In genomic region chr2:31667332-31667731, GRCm38 (mm10) we compare ENCODE assay signal across 9 mouse cellular contexts. TPM values are rescaled to one million over a fixed set of nuclear protein-coding genes. Genes with fewer than 3 reads are reported as not detected.
A peak's percentile ranks its signal among the peaks of the same experiment; 100 is the strongest.
DNase-seq lines count a peak whose midpoint lies in the region; TF ChIP-seq lines count a peak whose summit lies in the region.
"Had no signal": no experiment of that assay in that cellular context is flagged by ENCODE, and none has a peak within 500 bp of the region (broad histone marks: within the 10 kb centered on the region; RNA-seq: fewer than 3 reads in every experiment).

No protein-coding gene starts in this region.

- H3K27me3 ChIP-seq in limb, embryonic 10.5 days (ENCODE audit: low read depth, poor library complexity, severe bottlenecking) = peaks cover 14% of the 10 kb centered on the region; the same call in 1 of the 2 replicates
- H3K27me3 ChIP-seq: limb, embryonic 15.5 days had no signal

- TF ChIP-seq CTCF in layer of hippocampus, adult 2 months (conservative IDR thresholded peaks at IDR 0.05) = peak; percentile 55

- no peak overlapping the region for H3K27ac ChIP-seq in layer of hippocampus, adult 2 months
- H3K27ac ChIP-seq in limb, embryonic 10.5 days = no peak overlapping the region
- H3K27ac ChIP-seq: limb, embryonic 15.5 days had no signal

- H3K36me3 ChIP-seq in limb, embryonic 10.5 days = peaks cover 4% of the 10 kb centered on the region

- no peaks in the 10 kb centered on the region for H3K9me3 ChIP-seq in limb, embryonic 10.5 days (replicated peaks)
- H3K9me3 ChIP-seq: limb, embryonic 15.5 days had no signal

- peaks cover 8% of the 10 kb centered on the region for H3K4me1 ChIP-seq in limb, embryonic 10.5 days

- DNase-seq in adrenal gland, adult 2 months = peak; percentile 49
- no peak for DNase-seq in adrenal gland, postnatal 4 days (ENCODE audit: low spot score in 2 of 2)
- DNase-seq in layer of hippocampus, adult 2 months (ENCODE audit: low spot score in 2 of 2) = no peak
- no peak for DNase-seq in layer of hippocampus, postnatal 10 days (ENCODE audit: low spot score in 2 of 2)
- peak; percentile 67 for DNase-seq in ZHBTc4 (ENCODE audit: low read depth, low spot score)
- DNase-seq in limb, embryonic 10.5 days (ENCODE audit: low spot score) = peak; percentile 50
- DNase-seq in right cerebral cortex, postnatal 25 days = no peak
- no peak for DNase-seq in urinary bladder, postnatal 36 days (ENCODE audit: low spot score in 2 of 2)

- 20% methylated on average over 4 of the region's 4 CpGs for WGBS in limb, embryonic 10.5 days

- no peak overlapping the region for H3K4me3 ChIP-seq in layer of hippocampus, adult 2 months
- H3K4me3 ChIP-seq in limb, embryonic 10.5 days = no peak overlapping the region
- H3K4me3 ChIP-seq: limb, embryonic 15.5 days had no signal

RNA-seq across cellular contexts. Expression of gene Exosc2, which starts 3.2 kb away (rescaled TPM):
- 10 to 100 TPM; 20.7 to 23.8 TPM for total RNA-seq in adrenal gland, adult 2 months (2021)
- 4.7 and 5.4 TPM in 2 replicates for polyA plus RNA-seq in adrenal gland, adult 2 months (2012; rRNA removed)
- total RNA-seq in adrenal gland, postnatal 4 days (2021) = 10 to 100 TPM; 32.9 to 37.4 TPM
- total RNA-seq in layer of hippocampus, adult 2 months (2021) = 10 to 100 TPM; 23.2 to 25.2 TPM
- 10 to 100 TPM; 18.9 to 23.4 TPM for total RNA-seq in layer of hippocampus, postnatal 10 days (2021)
- 113 and 131 TPM in 2 replicates for polyA plus RNA-seq in limb, embryonic 10.5 days (2016; fragmentation: Nextera tagmentation; extraction: Ambion mirVana)

RNA-seq across cellular contexts. Expression of gene Abl1, which starts 20.8 kb away (rescaled TPM):
- 10 to 100 TPM; 57.0 to 62.7 TPM for total RNA-seq in adrenal gland, adult 2 months (2021)
- polyA plus RNA-seq in adrenal gland, adult 2 months (2012; rRNA removed) = 56.0 and 63.5 TPM in 2 replicates
- 100 to 1,000 TPM; 109 to 112 TPM for total RNA-seq in adrenal gland, postnatal 4 days (2021)
- 10 to 100 TPM; 44.1 to 44.7 TPM for total RNA-seq in layer of hippocampus, adult 2 months (2021)
- 10 to 100 TPM; 42.2 to 48.3 TPM for total RNA-seq in layer of hippocampus, postnatal 10 days (2021)
- polyA plus RNA-seq in limb, embryonic 10.5 days (2016; fragmentation: Nextera tagmentation; extraction: Ambion mirVana) = 65.0 and 70.5 TPM in 2 replicates

RNA-seq across cellular contexts. Expression of gene Prdm12, which starts 27.5 kb away (rescaled TPM):
- total RNA-seq in adrenal gland, adult 2 months (2021) = not detected
- polyA plus RNA-seq in adrenal gland, adult 2 months (2012; rRNA removed) = 0.09 TPM in 1 of 2 replicates, not detected in the other
- total RNA-seq in adrenal gland, postnatal 4 days (2021) = not detected
- under 1 TPM in 1 of 2 experiments, not detected in 1; 0.15 TPM for total RNA-seq in layer of hippocampus, adult 2 months (2021)
- total RNA-seq in layer of hippocampus, postnatal 10 days (2021) = under 1 TPM in 1 of 2 experiments, not detected in 1; 0.31 TPM
- polyA plus RNA-seq in limb, embryonic 10.5 days (2016; fragmentation: Nextera tagmentation; extraction: Ambion mirVana) = 0.10 TPM in 1 of 2 replicates, not detected in the other
- polyA plus RNA-seq: limb, embryonic 15.5 days had no signal

Comparison
In these comparisons a context has a peak if more than half of its experiments do, and no peak if none do; other contexts are left out.
1. DNase-seq: peak in adrenal gland, adult 2 months (single experiment), ZHBTc4 (single experiment) and limb, embryonic 10.5 days (single experiment); none in adrenal gland, postnatal 4 days (0 of 2), layer of hippocampus, adult 2 months (0 of 2), layer of hippocampus, postnatal 10 days (0 of 2), right cerebral cortex, postnatal 25 days (single experiment) and urinary bladder, postnatal 36 days (0 of 2).